Mouse (Mus musculus) brain, embryonic 14.5 days (tissue): ENCODE measurements around the gene Mnd1. TPM values are rescaled to one million over a fixed set of nuclear protein-coding genes. Genes with fewer than 3 reads are reported as not detected.
A peak's percentile ranks its signal among the peaks of the same experiment; 100 is the strongest.

Experiments
- DNase-seq: peaks from one replicate; pipeline ENCODE4 v3.0.0-alpha.2; 2011; ENCODE audit warnings: low read depth
- CTCF ChIP-seq: fragments of 200-500 bp; IDR thresholded peaks from 2 replicates; pipeline ENCODE4 v1.5.1; 2012; ENCODE audit warnings: inconsistent platforms, mild to moderate bottlenecking, moderate library complexity, borderline replicate concordance; ENCODE audit not compliant: insufficient read depth, insufficient read length; ENCODE audit errors: extremely low read depth
- POLR2A ChIP-seq: fragments of 200-500 bp; IDR thresholded peaks from 2 replicates; pipeline ENCODE4 v1.6.1; 2012; ENCODE audit warnings: mild to moderate bottlenecking, inconsistent platforms, borderline replicate concordance; ENCODE audit not compliant: poor library complexity, insufficient read depth, insufficient read length, severe bottlenecking; ENCODE audit errors: extremely low read depth
- polyA plus RNA-seq: library from polyadenylated mRNA; depleted of rRNA; stranded (reverse); fragments of >200 nt; gene quantifications from 2 replicates; pipeline ENCODE4 v1.2.3, GENCODE M21; 2012; rRNA removed

Gene Mnd1
- polyA plus RNA-seq, 1 experiment, result 1.7 TPM

- DNase-seq, result peak; percentile 26
Measured at GRCm38 (mm10) chr3:84060128-84060527, 95.5 kb downstream of the Mnd1 start.

GRCm38 (mm10) chr3:84059676-84060075 is 95.9 kb downstream of the Mnd1 start:
- TF ChIP-seq CTCF, result no peak
- no peak for TF ChIP-seq POLR2A

More at GRCm38 (mm10) chr3:84060128-84060527, 95.5 kb downstream of the Mnd1 start:
- no peak for TF ChIP-seq POLR2A
- no peak for TF ChIP-seq CTCF

GRCm38 (mm10) chr3:84059261-84059660 is 96.3 kb downstream of the Mnd1 start:
- DNase-seq, result peak; percentile 63
- TF ChIP-seq CTCF, result no peak
- no peak for TF ChIP-seq POLR2A

More at GRCm38 (mm10) chr3:84059676-84060075, 95.9 kb downstream of the Mnd1 start:
- peak; percentile 82 for DNase-seq

- DNase-seq, result peak; percentile 48
- TF ChIP-seq POLR2A (no peak), CTCF (no peak)
Measured at GRCm38 (mm10) chr3:84048729-84049175, 106.8 kb downstream of the Mnd1 start.

GRCm38 (mm10) chr3:84046206-84046605 is 109.4 kb downstream of the Mnd1 start:
- DNase-seq, result no peak
- TF ChIP-seq POLR2A (no peak), CTCF (no peak)

- TF ChIP-seq CTCF (no peak), POLR2A (no peak)
- DNase-seq, result no peak
Measured at GRCm38 (mm10) chr3:84041739-84042138, 113.8 kb downstream of the Mnd1 start.

GRCm38 (mm10) chr3:84040476-84041082 is 115.0 kb downstream of the Mnd1 start:
- DNase-seq, result peak; percentile 83
- no peak for TF ChIP-seq POLR2A
- no peak for TF ChIP-seq CTCF

GRCm38 (mm10) chr3:84039646-84040475 is 115.7 kb downstream of the Mnd1 start, which contains the start of gene Tmem131l:
Gene Tmem131l (minus strand): TSS chr3:84040175.
- TF ChIP-seq CTCF (no peak), POLR2A (peak; percentile 100)
- peak; percentile 96 for DNase-seq

- peak; percentile 69 for DNase-seq
- TF ChIP-seq CTCF (no peak), POLR2A (no peak)
Measured at GRCm38 (mm10) chr3:84038981-84039645, 116.5 kb downstream of the Mnd1 start.

GRCm38 (mm10) chr3:84038126-84038525 is 117.5 kb downstream of the Mnd1 start:
- DNase-seq, result no peak
- TF ChIP-seq POLR2A, result no peak

Other genes with a start within 250 kb of the Mnd1 start
- gene Tmem131l, start 115.6 kb downstream of the Mnd1 start, polyA plus RNA-seq, result 103 and 129 TPM in 2 replicates
- not detected in 2 replicates for gene Gm6525, start 18.3 kb upstream of the Mnd1 start, polyA plus RNA-seq
- gene Trim2, start 151.1 kb upstream of the Mnd1 start, polyA plus RNA-seq, result 102 and 118 TPM in 2 replicates